Mouse (Mus musculus) B cell, adult 2 months (primary cell): ENCODE data around the gene Dock6.
A peak's percentile ranks its signal among the peaks of the same experiment; 100 is the strongest.

Experiments used
- DNase-seq, 2 experiments: peaks; one replicate each; pipeline ENCODE4 v3.0.0; 2022

Dock6 gene

DNA sequence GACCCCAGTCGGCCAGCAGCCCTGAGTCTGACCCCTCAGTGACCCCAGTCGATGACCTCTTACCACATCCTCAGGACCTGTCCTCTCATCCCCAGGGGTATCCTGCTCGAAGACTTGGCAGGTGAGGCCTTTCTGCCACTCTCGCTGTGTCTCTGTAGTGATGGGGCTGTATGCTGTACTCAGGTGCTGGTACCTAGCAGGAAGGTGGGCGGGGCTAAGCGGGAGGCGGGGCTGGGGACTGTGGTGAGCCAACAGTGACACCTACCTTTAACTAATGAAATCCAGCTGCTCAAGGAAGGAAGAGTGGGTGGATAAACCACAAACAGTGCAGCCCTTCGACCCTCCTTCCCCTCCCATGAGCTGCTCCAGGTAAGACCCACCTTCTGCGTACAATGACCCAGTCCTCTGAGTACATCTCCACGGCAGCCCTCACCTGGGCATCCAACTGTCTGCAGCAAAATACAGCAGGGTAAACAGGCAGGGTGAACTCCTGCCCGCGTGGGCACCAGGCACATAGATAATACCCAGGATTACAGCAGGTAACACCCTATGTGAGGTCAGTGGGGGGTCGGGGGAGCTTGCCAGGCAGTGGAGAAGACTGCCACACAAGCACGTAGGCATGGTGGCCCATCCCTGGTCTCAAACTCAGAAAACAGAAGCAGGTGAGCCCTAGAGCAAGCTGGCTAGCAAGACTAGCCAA lies 6.9 kb downstream of the Dock6 start:
- peak; percentile 34 to 42 for DNase-seq

DNA sequence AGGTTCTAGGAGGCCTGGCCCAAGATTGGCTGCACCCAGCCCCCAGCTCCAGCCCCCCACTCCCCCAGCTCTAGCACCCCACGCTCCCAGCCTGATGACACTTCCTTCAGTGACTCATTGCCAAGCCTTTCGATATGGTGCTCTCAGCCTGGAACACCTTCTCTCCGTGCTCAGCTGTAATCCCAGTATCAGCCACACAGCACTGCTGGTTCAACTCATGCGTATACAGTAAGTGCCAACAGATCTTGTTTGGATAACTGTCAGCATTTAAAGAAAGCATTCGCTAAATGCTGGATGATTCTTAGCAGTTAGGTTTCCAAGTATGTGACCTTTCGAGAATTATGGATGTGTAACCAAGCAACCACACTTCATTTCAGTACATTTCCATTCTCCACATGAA lies 9.3 kb downstream of the Dock6 start:
- no peak for DNase-seq

DNA sequence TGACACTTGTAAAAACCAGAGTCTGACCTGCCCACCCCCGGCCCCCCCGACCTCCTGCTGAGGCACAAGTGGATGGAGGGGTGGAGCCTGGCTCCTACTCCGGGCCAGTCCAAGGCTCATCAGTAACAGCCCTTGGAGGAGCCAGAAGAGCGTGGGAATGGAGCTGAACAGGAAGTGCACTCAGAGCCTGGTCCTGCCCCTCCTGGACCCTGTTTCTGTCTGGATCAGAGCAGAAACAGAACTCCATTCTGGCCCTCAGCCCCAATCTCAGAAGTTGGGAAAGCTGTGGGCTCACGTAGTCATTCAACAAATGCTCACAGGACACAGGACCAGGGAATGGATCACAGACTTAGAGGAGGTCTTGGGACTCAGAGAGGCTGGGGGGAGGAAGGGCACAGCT lies 10.0 kb downstream of the Dock6 start:
- DNase-seq = no peak

DNA sequence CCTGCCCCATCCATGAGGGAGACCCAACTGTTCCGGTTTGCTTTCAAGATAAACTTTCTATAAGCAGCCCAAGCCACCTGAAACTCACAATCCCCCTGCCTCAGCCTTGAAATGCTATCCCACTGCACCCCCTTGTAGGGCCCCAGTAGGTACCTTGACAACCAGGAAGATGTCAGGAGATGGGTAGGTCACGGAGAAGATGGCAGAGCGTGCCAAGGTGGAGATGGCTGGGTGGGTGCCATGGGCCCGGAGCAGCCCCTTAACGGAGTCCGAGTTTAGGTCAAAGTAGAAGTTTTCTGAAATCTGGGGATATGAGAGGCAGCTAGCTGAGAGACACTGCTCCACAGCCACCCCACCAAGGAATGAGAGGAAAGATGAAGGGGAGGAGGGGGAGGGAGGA lies 11.1 kb downstream of the Dock6 start:
- no peak for DNase-seq

DNA sequence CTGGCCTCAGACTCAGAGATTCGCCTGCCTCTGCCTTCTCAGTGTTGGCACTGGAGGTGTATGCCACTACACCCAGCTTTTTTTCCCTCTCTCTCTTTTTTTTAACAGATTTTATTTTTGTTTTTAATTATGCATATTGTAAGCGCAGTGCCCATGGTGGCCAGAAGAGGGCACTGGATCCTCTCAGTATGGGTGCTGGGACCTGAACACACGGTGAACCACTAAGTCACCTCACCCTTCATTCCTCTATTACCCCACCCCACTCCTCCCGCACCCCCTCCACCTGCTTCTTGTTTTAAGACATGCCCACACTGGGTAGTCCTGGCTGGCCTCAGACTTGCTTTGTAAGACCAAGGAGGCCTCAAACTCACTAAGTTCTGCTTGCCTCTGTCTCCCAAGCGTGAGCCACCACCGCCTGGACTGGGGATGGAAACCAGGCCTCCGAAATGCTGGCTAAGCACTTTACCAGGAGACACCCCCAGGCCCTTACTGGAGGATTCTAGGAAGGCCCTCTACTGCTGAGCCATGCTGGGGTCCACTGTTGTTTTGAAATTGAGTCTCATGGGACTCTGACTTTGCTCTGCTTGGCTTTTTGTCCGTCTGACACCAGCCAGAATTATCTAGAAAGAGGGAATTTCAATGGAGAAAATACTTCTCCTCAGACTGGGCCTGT lies 12.2 kb downstream of the Dock6 start:
- peak; percentile 61 to 69 for DNase-seq

DNA sequence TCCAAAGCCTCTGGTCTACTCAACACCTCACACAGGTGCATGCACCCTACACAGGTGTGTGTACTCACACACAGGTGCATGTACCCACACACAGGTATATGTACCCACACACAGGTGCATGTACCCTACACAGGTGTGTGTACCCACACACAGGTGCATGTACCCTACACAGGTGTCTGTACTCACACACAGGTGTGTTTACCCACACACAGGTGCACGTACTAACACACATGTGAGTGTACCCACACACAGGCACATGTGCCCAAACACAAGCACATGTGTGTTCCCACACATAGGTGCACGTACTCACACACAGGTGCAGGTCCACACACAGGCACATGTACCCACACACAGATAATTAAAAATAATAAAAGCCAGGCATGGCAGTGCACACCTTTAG lies 14.7 kb downstream of the Dock6 start:
- DNase-seq = no peak

DNA sequence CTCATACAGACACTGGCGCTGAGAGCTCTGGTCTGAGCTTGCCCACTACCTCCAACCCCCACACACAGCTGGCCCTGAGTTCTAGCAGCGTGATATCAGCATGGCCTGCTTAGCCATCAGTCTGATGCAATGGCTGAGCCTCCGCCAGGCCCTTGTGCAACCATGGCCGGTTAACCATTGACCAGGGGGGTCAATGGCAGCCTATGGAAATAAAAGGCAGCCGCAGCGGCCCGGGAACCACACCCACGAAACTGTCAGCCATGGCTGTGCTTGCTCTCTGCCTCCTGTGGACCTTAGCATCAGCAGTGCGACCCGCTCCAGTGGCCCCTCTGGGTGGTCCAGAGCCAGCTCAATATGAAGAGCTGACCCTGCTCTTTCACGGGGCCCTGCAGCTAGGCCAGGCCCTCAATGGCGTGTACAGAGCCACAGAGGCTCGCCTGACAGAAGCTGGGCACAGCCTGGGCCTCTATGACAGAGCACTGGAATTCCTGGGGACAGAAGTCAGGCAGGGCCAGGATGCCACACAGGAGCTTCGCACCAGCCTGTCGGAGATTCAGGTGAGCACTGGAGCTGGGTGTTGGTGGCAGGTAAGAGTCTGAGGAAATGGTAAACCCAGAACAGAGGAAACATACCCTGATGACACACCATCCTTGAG lies 17.1 kb downstream of the Dock6 start, which contains the start of gene Angptl8:
Gene Angptl8, plus strand, starts transcription at position 253 of the 655 bp plus-strand sequence.
- no peak for DNase-seq

DNA sequence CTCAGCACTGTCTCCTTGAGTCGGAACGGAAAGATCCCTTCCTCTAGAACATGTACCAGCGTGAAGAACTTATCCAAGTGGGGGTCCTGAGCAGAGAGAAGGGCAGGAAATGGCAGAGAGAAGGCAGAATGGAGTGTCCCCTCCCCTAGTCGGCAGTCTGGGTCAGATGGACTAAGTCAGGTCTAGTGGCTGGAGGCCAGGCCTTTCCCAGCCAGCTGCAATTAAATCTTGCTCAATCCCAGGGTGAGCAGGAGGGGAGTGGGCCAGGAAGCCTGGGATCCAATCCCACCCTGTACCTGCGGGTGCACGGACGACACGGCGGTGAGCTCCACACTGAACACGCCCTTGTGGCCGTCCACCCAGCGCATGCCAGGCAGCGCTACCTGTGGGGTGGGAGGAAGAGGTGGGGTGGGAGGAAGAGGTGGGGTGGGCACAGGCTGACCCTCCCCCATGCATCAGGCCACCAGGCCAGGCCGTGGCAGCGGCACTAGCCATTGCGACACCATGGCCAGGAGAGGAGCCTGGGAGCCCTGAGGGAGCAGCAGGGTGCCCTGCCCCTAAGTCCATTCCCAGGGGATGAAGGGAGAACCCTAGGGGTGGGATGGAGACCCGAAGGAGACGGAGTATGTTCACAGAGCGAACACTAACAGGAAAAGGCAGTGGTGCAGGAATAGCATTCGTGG lies 20.7 kb downstream of the Dock6 start:
- no peak for DNase-seq

DNA sequence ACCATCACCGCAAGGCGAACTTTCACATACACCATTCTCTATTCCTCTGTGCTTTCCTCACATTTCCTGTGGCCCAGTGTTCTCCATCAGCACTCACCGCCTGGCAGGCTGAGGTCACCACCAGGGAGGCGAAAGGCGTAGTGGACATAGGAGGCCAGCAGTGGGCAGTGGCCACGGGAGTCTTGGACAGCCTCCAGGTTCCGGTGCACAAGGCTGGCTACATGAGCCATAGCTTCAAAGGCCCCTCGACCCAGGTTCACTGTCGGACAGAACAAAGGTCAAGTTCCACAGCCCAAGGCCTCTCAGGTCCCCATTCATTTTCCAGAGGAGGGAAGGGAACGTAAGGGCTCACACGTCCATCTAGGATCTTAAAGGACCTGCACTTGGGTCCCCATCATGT lies 21.5 kb downstream of the Dock6 start:
- DNase-seq = no peak

DNA sequence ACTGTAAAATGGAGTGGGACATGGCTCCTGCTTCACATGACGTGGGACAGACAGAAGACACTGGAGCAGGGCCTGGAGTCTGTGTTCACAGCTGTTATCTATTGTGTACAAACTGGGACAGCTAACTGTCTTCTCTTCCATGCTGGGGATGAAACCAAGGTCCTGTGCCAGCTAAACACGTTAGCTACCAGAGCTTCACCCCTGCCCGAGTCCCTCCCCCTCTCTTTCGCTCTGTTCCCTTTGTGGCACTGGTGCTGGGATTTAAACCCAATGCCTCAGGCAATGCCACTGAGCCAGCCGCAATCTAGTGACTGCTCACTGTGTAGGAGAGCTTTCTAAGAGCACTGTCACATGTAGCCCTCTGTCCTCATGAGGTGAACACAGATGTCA lies 22.0 kb downstream of the Dock6 start:
- no peak for DNase-seq

DNA sequence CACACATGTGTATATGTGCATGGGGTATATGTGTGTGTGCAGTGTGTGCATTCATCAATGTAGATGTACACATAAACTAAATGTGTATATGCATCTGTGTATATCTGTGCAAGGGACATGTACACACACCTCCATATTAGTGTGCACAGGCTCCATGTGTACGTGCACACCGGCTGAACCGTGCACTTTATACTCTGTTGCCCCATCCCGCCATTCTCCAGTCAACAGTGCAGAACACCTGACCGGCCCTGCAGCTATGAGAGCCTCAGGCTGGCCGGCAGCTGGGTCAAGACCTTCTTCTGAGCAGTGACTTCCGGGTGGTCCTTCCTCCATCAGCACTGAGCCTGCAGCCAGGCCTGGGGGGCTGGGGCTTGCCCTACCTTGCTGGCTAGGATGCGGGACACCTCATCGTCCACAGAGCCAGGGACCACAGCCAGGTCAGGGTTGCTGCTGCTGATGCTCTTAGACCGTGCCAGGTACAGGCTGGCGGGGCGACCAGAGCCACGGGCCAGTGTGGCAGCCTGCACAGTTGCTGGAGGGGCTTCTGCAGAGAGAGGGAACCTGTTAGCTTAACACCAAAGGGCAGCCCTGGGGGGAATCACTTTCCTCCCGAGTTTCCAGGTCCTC lies 22.5 kb downstream of the Dock6 start:
- DNase-seq = no peak

DNA sequence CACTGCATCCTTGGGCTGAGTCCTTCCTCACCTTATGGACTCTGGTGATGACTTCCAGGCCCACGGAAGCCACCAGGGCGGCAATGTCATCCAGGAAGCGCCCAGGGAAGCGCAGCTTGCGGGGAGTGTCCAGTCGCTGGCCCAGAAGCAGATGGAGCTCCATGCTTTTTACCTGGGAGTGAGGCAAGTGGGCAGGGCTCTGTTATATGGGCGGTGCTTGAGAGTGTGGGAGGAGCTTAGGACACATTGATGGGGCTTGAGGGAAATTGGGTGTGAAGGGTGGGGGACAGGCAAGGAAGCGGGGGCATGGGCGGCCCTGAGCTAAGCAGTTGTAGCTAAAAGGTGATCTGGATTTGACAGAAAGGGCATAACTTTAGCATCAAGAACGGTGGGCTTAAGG lies 28.1 kb downstream of the Dock6 start:
- DNase-seq = no peak

DNA sequence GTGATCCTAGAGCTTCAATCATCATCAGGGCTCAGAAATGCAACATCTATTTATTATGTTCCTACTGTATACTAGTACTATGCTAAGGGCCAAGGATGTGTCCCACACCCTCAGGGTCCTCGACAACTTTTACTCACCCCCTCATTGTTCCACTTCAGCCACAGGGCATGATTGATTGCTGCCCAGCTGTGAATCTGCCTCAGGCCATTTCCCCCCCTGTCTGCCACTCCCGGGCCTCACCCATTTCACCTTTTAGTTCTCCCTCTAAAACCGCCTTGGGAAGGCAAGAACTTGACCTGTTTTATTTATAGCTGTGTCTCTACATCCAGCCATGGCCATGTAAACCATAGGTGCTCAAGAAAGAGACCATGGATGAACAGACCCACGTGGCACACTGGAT lies 28.5 kb downstream of the Dock6 start:
- DNase-seq = no peak

DNA sequence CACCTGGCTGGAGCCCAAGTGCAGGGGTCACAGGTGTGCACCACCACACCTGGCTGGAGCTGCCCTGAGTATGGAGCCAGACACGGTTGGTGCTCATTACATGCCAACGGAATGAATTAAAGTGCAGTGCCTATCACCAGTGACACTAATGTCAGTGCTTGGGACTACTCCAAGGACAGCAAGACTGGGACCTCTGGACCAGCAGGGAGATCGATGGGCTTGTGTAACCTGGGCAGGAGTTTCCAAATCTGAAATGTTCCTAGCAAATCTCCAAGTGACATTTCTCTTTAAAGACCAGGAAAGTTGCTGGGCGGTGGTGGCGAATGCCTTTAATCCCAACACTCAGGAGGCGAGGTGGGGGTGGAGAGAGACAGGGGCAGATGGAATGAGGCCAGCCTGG lies 29.7 kb downstream of the Dock6 start:
- DNase-seq = no peak

DNA sequence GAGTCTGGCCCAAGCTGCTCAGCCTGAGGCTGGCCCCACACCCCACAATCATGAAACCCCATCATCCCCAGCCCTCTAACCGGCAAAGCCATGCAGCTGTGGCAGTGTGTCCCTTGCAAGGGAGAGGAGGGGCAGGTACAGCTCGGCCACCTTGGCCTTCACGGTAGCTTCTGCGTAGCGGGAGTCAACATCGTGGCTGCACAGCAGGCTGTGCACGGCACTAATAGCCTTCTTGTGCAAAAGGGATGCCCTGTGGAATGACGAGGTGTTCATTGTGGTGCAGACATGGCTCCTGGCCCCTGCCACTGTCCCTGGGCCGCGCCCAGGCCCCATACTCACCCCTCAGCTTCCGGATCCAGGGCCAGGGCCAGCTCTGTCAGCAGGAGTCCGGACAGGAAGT lies 32.3 kb downstream of the Dock6 start:
- no peak for DNase-seq

DNA sequence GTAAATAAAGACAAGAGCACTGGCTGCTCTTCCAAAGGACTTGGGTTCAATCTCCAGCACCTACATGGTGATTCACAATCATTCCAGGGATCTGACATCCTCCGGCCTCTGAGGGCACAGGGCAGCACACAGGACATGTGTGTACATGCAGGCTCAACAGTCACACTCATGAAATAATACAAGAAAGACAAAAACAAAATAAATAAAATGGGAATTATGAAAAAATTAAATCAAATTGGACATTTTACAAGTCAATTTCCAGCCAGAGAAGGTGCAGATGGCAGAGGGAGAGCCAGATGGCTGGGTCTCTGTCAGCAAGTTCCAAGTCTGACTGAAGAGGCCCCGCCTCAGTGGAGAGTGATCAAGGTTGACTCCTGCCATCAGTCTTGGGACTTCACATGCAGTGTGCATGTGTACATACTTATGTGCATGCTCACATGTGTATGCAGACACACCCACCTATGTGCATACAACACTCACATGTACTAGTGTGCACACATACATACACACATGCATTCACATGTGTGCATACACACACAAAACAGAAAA lies 33.2 kb downstream of the Dock6 start:
- no peak for DNase-seq

DNA sequence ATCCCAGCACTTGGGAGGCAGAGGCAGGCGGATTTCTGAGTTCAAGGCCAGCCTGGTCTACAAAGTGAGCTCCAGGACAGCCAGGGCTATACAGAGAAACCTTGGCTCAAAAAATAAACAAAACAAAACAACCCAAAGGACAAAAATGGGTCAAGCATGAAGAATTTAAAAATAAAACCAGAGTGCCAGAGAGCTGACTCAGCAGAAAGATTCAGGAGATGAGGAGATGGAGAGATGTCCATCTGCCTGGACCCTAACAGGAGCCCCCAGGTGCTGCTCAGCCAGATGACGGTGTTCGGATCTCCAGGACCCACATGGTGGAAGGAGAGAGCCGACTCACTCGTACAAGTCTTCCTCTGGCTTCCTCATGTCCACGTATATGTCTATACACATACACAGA lies 33.9 kb downstream of the Dock6 start:
- DNase-seq = no peak

DNA sequence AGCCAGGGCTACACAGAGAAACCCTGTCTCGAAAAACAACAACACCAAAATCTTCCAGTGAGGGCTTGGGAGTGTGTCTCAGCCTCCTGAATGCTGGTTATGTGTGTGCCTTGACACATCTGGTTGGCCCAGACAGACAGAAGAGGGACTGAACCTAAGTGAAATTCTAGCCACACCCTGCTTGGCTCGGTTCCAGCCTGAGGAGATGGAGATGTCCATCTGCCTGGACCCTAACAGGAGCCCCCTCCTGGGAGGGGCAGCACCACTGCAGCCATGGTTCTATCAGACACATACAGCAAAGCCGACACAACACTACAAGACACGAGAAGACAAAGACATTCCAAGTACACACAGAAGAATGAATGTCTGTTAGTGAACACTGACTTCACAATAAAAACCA lies 34.3 kb downstream of the Dock6 start:
- DNase-seq = no peak

DNA sequence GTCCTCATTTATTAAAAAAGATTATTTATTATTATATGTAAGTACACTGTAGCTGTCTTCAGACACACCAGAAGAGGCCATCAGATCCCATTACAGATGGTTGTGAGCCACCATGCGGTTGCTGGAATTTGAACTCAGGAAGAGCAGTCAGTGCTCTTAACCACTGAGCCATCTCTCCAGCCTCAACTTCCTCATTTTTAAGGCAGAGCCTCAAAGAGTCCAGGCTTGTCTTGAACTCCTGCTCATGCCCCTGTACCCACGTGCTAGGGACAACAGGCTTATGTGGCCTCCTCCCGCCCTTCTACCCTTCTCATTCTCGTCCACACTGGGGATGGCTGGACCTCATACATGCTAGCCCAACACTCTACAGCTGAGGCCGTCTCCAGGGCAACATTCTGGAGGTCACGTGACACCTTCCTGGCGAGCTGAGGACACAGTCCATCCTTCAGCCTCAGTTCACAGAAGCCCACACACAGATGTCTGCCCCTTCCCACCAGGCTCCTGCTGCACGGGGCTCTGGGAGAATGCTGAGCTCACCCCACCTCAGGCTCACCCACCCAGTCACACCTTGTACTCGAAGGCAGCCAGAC lies 35.6 kb downstream of the Dock6 start:
- no peak for DNase-seq

DNA sequence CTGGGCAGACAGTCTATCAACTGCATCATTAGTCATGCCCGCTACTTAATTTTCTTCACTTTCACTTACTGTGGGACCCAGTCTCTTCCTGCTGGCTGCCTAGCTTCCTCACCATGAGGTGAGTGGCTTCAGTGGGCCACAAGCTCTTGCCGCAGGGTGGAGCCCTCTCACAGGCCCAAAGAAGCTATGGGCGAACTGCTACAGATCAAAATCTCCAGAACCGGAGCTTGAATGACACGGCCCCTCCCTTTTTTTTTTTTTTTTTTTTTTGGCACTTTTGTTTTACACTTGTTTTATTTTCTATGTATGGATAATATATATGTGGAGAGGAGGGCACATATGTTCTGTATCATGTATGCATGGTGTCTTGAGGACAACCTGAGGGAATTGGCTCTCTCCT lies 41.3 kb downstream of the Dock6 start:
- no peak for DNase-seq

DNA sequence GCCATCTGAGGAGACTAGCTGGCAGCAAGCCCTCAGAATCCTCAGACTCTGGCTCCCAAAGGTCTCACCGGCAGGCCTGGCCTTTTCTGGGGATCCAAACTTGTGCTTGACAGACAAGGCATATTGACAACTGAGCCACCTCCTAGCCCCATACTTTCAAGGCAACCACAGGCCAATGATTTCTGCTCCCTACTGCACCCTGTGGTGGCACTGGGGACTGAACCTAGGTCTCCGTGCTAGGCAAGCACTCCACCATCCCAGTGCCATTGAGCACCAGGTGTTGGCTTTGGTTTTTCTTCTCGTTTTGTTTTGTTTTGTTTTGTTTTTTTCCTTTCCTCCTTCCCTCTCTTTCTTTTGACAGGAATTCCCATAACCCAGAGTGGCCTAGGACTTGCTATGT lies 43.9 kb downstream of the Dock6 start:
- DNase-seq = peak; percentile 12 to 23

DNA sequence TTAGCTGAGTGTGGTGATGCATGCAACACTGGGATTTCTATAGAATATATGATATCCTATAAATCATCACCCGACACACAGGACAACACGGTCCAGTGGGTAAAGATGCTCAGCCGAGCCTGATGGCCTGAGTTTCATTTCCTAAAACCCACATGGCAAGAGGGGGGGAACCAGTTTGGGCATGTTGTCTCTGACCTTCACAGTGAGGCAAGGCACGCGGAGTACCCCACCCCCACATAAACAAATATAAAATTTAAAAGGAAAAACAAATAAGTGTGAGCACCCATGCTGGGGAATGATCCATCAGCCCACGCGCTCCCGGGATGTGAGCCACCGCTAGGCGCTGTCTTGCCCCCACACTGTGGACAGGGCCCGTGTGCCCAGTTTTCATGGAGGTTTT lies 45.5 kb downstream of the Dock6 start:
- no peak for DNase-seq

DNA sequence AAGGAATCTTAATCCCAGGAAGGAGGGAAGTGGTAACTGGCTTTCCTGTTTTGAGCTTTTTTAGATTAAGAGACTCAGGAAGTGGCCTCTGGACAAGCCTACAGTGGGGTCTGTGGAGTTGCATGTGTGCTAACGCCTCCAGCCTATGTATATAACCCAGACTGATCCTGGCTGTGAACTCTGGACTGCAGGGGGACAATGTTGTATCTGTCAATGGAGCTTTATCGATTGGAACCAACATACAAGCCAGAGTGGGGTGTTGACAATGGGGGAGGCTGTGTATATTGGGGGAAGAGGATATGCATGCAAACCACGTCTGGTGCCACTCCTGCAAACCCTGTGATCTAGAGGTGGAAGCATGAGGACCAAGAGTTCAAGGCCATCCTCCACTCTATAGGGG lies 46.1 kb downstream of the Dock6 start:
- DNase-seq = no peak
